Mouse (Mus musculus): ENCODE measurements around the gene Il15ra. TPM values are rescaled to one million over a fixed set of nuclear protein-coding genes. Genes with fewer than 3 reads are reported as not detected.

The Il15ra gene
- polyA plus RNA-seq (2012; rRNA removed) = 11.1 and 16.5 TPM in 2 replicates

DNA sequence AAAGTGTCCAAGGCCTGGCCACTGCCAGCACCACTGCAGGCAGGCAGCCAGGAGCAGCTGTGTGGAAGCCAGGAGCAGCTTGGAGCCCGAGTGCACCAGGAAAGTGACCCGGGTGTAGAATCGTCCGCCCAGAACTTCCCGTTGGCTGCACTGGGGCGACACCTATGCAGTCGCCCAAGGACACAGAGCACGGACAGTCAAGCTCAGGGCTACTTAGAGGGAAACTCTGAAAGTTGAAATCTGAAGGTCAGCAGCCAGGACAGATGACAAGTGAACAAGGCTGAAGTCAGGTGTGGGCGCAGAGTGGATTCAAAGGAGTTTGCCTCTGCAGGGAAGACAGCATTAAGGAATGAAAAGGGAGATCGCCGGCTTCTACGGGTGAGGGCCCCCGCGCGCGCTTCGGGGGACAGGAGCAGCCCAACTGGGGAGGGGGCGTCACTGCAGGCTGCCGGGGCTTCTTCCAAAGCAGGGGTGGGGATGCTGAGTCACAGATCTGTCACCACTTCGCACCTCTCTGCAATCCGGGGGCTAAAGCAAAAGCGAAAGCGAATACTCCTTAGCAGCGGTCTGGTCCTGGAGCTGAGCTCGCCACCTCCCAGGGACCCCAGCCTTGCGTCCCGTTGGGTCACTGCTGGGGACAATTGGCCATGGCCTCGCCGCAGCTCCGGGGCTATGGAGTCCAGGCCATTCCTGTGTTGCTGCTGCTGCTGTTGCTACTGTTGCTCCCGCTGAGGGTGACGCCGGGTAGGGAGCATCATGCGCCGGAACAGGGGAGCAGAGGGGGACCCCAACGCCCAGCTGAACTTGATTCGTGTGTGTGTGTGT, at the start of gene Il15ra:
TSS of gene Il15ra (plus strand) at position 90 of the 825 bp plus-strand sequence.
- DNase-seq = peak; percentile 26 to 30
- Histone ChIP-seq H3K4me3 (replicated peaks; ENCODE audit: insufficient read depth, low read depth, low read length) (peak within 1 kb of the TSS; percentile 52), H3K4me1 (ENCODE audit: control insufficient read depth, insufficient read depth, low read length) (no peaks in the 10 kb centered on the region; the same call in 1 of the 2 replicates), H3K27me3 (ENCODE audit: control insufficient read depth, insufficient read depth, low read length) (no peaks in the 10 kb centered on the region; the same call in 1 of the 2 replicates), H3K27ac (ENCODE audit: insufficient read depth, low read length) (no peak within 1 kb of the TSS)
- no peak for TF ChIP-seq CTCF (IDR thresholded peaks at IDR 0.05; ENCODE audit: borderline replicate concordance, insufficient read depth, low read depth, low read length)
- TF ChIP-seq POLR2A (IDR thresholded peaks at IDR 0.05; ENCODE audit: borderline replicate concordance, insufficient read depth, low read length) = no peak
- under 1% methylated on average over 37 of the region's 37 CpGs for WGBS

DNA sequence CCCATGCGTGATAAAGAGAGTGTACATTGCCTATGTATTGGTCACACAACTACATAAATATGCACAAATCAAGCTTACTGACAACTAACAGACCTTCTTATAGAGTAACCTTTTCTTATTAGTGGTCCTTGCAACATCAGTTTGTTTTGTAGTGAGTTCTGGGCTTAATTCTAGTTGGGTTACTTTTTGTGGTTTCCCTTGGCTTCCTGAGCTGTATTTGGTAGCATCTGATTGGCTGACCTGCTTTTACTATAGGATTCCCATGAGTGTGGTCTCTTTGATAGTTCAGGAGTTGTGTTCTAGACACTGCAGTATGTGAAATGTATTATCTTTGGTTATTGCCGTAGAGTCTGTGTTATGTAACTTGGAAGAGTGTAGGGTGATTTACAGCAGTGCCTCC, 47.5 kb upstream of the Il15ra start:
- TF ChIP-seq CTCF (IDR thresholded peaks at IDR 0.05; ENCODE audit: borderline replicate concordance, insufficient read depth, low read depth, low read length) (no peak), POLR2A (IDR thresholded peaks at IDR 0.05; ENCODE audit: borderline replicate concordance, insufficient read depth, low read length) (no peak)
- Histone ChIP-seq H3K4me3 (replicated peaks; ENCODE audit: insufficient read depth, low read depth, low read length) (no peak overlapping the region), H3K27me3 (ENCODE audit: control insufficient read depth, insufficient read depth, low read length) (no peaks in the 10 kb centered on the region), H3K4me1 (ENCODE audit: control insufficient read depth, insufficient read depth, low read length) (no peaks in the 10 kb centered on the region), H3K27ac (ENCODE audit: insufficient read depth, low read length) (no peak overlapping the region)
- WGBS = 87% methylated on average over 2 of the region's 2 CpGs
- DNase-seq = no peak

DNA sequence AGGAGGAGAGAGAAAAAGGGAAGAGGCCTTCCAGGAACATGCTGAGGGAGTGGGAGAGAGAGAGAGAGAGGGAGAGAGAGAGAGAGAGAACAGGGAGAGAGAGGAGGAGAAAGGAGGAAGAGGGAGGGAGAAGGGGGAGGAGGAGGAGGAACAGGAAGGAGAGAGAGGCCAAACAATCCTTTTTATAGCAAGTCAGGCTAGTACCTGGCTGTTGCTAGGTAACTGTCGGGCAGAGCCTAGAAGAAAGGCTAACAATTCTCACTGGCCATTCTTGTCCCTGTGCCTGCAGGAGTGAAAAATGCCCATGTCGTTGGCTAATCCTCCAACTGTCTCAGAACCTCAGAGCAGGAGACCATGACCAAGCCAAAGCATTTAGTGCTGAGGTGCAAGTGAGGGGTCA, 45.8 kb upstream of the Il15ra start:
- 14% methylated on average over 2 of the region's 2 CpGs for WGBS
- no peaks in the 10 kb centered on the region for H3K4me1 ChIP-seq (ENCODE audit: control insufficient read depth, insufficient read depth, low read length)
- no peak overlapping the region for H3K4me3 ChIP-seq (replicated peaks; ENCODE audit: insufficient read depth, low read depth, low read length)
- TF ChIP-seq CTCF (IDR thresholded peaks at IDR 0.05; ENCODE audit: borderline replicate concordance, insufficient read depth, low read depth, low read length) = no peak
- TF ChIP-seq POLR2A (IDR thresholded peaks at IDR 0.05; ENCODE audit: borderline replicate concordance, insufficient read depth, low read length) = no peak
- DNase-seq = no peak
- H3K27me3 ChIP-seq (ENCODE audit: control insufficient read depth, insufficient read depth, low read length) = no peaks in the 10 kb centered on the region
- H3K27ac ChIP-seq (ENCODE audit: insufficient read depth, low read length) = no peak overlapping the region

DNA sequence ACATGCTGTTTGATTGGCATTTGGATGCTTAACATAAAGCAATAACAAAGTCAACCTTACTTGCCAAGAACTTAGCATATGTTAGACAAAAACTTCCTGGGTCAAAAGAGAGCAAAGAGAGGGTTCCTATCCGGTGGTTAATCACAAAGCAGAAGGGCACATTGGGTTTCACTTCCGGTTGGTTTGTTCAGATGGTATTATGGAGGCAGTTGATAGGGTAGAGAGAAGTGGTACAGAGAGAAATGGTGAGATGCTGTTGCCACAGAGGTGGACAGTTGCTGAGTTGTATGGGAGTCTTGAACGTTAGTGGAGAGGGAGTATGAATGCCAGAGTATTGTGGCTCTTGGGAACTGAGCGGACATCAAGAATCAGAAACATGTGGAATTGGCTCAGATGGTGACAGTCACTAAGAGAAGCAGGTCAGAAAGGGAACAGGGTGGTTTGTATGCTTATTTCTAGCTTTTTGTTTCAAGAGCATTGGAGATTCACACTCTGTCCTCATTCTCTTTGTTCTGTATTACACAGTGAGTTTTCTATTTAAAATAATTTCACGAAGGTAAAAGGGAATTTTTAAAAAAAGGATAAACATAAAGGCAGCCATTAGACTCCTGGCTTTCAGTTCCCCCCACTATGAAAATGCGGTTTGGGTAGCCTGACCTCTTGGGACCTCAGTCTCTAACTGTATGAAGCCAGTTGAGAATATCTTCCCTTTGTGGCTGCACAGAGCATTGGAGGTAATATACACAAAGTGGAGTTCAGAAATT, 42.8 kb upstream of the Il15ra start:
- 67% methylated on average over 6 of the region's 6 CpGs for WGBS
- Histone ChIP-seq H3K4me3 (replicated peaks; ENCODE audit: insufficient read depth, low read depth, low read length) (no peak overlapping the region), H3K27ac (ENCODE audit: insufficient read depth, low read length) (no peak overlapping the region), H3K27me3 (ENCODE audit: control insufficient read depth, insufficient read depth, low read length) (no peaks in the 10 kb centered on the region), H3K4me1 (ENCODE audit: control insufficient read depth, insufficient read depth, low read length) (no peaks in the 10 kb centered on the region)
- no peak for DNase-seq
- TF ChIP-seq POLR2A (IDR thresholded peaks at IDR 0.05; ENCODE audit: borderline replicate concordance, insufficient read depth, low read length) = no peak
- TF ChIP-seq CTCF (IDR thresholded peaks at IDR 0.05; ENCODE audit: borderline replicate concordance, insufficient read depth, low read depth, low read length) = no peak

GRCm38 (mm10) chr2:11662907-11663230, 42.2 kb upstream of the Il15ra start:
- H3K4me1 ChIP-seq (ENCODE audit: control insufficient read depth, insufficient read depth, low read length) = no peaks in the 10 kb centered on the region
- H3K4me3 ChIP-seq (replicated peaks; ENCODE audit: insufficient read depth, low read depth, low read length) = no peak overlapping the region
- WGBS = 96% methylated on average over 1 of the region's 1 CpGs
- H3K27ac ChIP-seq (ENCODE audit: insufficient read depth, low read length) = no peak overlapping the region
- no peaks in the 10 kb centered on the region for H3K27me3 ChIP-seq (ENCODE audit: control insufficient read depth, insufficient read depth, low read length)
- no peak for TF ChIP-seq POLR2A (IDR thresholded peaks at IDR 0.05; ENCODE audit: borderline replicate concordance, insufficient read depth, low read length)
- no peak for TF ChIP-seq CTCF (IDR thresholded peaks at IDR 0.05; ENCODE audit: borderline replicate concordance, insufficient read depth, low read depth, low read length)
- no peak for DNase-seq

DNA sequence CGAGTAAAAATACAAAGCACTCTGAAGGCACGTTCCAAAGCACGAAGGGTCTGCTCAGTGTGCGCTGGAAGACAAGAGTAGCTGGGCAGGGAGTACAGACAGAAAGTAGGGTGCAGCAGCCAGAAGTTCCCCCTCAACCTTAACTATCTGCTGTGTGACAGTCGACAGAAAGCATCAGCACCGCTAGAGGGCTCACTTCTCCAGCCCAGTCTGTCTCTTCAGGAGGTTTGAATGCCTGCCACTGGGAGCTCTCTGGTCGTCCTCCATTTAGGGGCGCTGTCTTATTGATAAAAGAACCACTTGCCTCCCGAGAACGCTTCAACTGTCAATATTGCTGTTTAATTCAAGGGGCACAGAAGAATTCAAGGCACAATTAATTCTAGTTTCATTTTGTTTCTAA, 41.1 kb upstream of the Il15ra start:
- no peaks in the 10 kb centered on the region for H3K27me3 ChIP-seq (ENCODE audit: control insufficient read depth, insufficient read depth, low read length)
- H3K4me3 ChIP-seq (replicated peaks; ENCODE audit: insufficient read depth, low read depth, low read length) = peak overlapping the region; percentile 22
- WGBS = 3% methylated on average over 10 of the region's 10 CpGs
- TF ChIP-seq CTCF (IDR thresholded peaks at IDR 0.05; ENCODE audit: borderline replicate concordance, insufficient read depth, low read depth, low read length) (peak; percentile 74; the same call in 1 of the 2 replicates), POLR2A (IDR thresholded peaks at IDR 0.05; ENCODE audit: borderline replicate concordance, insufficient read depth, low read length) (no peak)
- no peaks in the 10 kb centered on the region for H3K4me1 ChIP-seq (ENCODE audit: control insufficient read depth, insufficient read depth, low read length)
- H3K27ac ChIP-seq (ENCODE audit: insufficient read depth, low read length) = no peak overlapping the region
- peak; percentile 62 to 68 for DNase-seq

- H3K4me3 ChIP-seq (replicated peaks; ENCODE audit: insufficient read depth, low read depth, low read length) = peak overlapping the region; percentile 23
- no peaks in the 10 kb centered on the region for H3K27me3 ChIP-seq (ENCODE audit: control insufficient read depth, insufficient read depth, low read length)
- 44% methylated on average over 6 of the region's 6 CpGs for WGBS
- peak; percentile 18 to 22 for DNase-seq
- H3K27ac ChIP-seq (ENCODE audit: insufficient read depth, low read length) = no peak overlapping the region
- H3K4me1 ChIP-seq (ENCODE audit: control insufficient read depth, insufficient read depth, low read length) = no peaks in the 10 kb centered on the region
- TF ChIP-seq POLR2A (IDR thresholded peaks at IDR 0.05; ENCODE audit: borderline replicate concordance, insufficient read depth, low read length) = no peak
Observed at GRCm38 (mm10) chr2:11664367-11664766, 40.7 kb upstream of the Il15ra start.

- WGBS = 69% methylated on average over 4 of the region's 4 CpGs
- H3K27me3 ChIP-seq (ENCODE audit: control insufficient read depth, insufficient read depth, low read length) = no peaks in the 10 kb centered on the region
- DNase-seq = no peak
- H3K4me3 ChIP-seq (replicated peaks; ENCODE audit: insufficient read depth, low read depth, low read length) = no peak overlapping the region
- H3K4me1 ChIP-seq (ENCODE audit: control insufficient read depth, insufficient read depth, low read length) = no peaks in the 10 kb centered on the region
- no peak overlapping the region for H3K27ac ChIP-seq (ENCODE audit: insufficient read depth, low read length)
- no peak for TF ChIP-seq POLR2A (IDR thresholded peaks at IDR 0.05; ENCODE audit: borderline replicate concordance, insufficient read depth, low read length)
- TF ChIP-seq CTCF (IDR thresholded peaks at IDR 0.05; ENCODE audit: borderline replicate concordance, insufficient read depth, low read depth, low read length) = no peak
Observed at GRCm38 (mm10) chr2:11664806-11665205, 40.3 kb upstream of the Il15ra start.
